In genomic region chr8:61224380-61225092, GRCm38 (mm10) we compare ENCODE assay signal across 8 mouse cellular contexts. TPM values are rescaled to one million over a fixed set of nuclear protein-coding genes. Genes with fewer than 3 reads are reported as not detected.
DNase-seq lines count a peak whose midpoint lies in the region; ATAC-seq and TF ChIP-seq lines count a peak whose summit lies in the region.

No protein-coding gene starts in this region.

- H3K36me3 ChIP-seq in embryonic facial prominence, embryonic 10.5 days (replicated peaks): peaks cover 17% of the 10 kb centered on the region
- no peaks in the 10 kb centered on the region for H3K36me3 ChIP-seq in heart, embryonic 14.5 days (ENCODE audit: control insufficient read depth, insufficient read depth, low read length)
- no peaks in the 10 kb centered on the region for H3K36me3 ChIP-seq in kidney, postnatal 0 days (ENCODE audit: insufficient read depth, low read length)
- H3K36me3 ChIP-seq in neural tube, embryonic 12.5 days: peaks cover under 1% of the 10 kb centered on the region; the same call in 1 of the 2 replicates

- peak overlapping the region; percentile 79 for H3K9ac ChIP-seq in heart, embryonic 14.5 days (ENCODE audit: low read length)
- peak overlapping the region; percentile 89 for H3K9ac ChIP-seq in kidney, postnatal 0 days (ENCODE audit: low read depth, low read length)
- H3K9ac ChIP-seq in neural tube, embryonic 12.5 days: peak overlapping the region; percentile 87

- no peaks in the 10 kb centered on the region for H3K9me3 ChIP-seq in embryonic facial prominence, embryonic 10.5 days
- no peaks in the 10 kb centered on the region for H3K9me3 ChIP-seq in heart, embryonic 14.5 days (ENCODE audit: control insufficient read depth, low read length)
- no peaks in the 10 kb centered on the region for H3K9me3 ChIP-seq in kidney, postnatal 0 days (replicated peaks; ENCODE audit: low read length)
- H3K9me3 ChIP-seq in neural tube, embryonic 12.5 days: no peaks in the 10 kb centered on the region

- TF ChIP-seq CTCF in kidney, postnatal 0 days (IDR thresholded peaks at IDR 0.05; ENCODE audit: low read depth): no peak; the same call in 1 of the 2 replicates

- peak; percentile 54 for DNase-seq in CD4-positive helper T cell, adult 2 months (ENCODE audit: low read depth, low spot score)
- peak; percentile 37 to 54 for DNase-seq in adrenal gland, adult 18-20 months (ENCODE audit: low spot score in 2 of 2)
- DNase-seq in embryonic facial prominence, embryonic 10.5 days (ENCODE audit: low spot score): peak; percentile 55
- peak; percentile 72 for DNase-seq in kidney, postnatal 0 days (ENCODE audit: low spot score)
- peak; percentile 44 to 46 for DNase-seq in lung, adult 18-20 months
- peak; percentile 44 to 46 for DNase-seq in thymus, adult 18-20 months

- H3K4me2 ChIP-seq in heart, embryonic 14.5 days (ENCODE audit: low read length): peak overlapping the region; percentile 84
- peak overlapping the region; percentile 83 for H3K4me2 ChIP-seq in kidney, postnatal 0 days (ENCODE audit: low read length)
- peak overlapping the region; percentile 85 for H3K4me2 ChIP-seq in neural tube, embryonic 12.5 days (replicated peaks)

- H3K27me3 ChIP-seq in embryonic facial prominence, embryonic 10.5 days (replicated peaks; ENCODE audit: low read depth, poor library complexity, severe bottlenecking): no peaks in the 10 kb centered on the region
- H3K27me3 ChIP-seq in heart, embryonic 14.5 days (ENCODE audit: control insufficient read depth, insufficient read depth, low read length): peaks cover 9% of the 10 kb centered on the region
- no peaks in the 10 kb centered on the region for H3K27me3 ChIP-seq in kidney, postnatal 0 days (ENCODE audit: insufficient read depth, low read length)
- no peaks in the 10 kb centered on the region for H3K27me3 ChIP-seq in neural tube, embryonic 12.5 days (replicated peaks)

- peak overlapping the region; percentile 90 for H3K4me3 ChIP-seq in embryonic facial prominence, embryonic 10.5 days
- peak overlapping the region; percentile 64 to 97 for H3K4me3 ChIP-seq in heart, embryonic 14.5 days (ENCODE audit: control insufficient read depth in 1 of 2, insufficient read depth in 1 of 2, low read depth in 1 of 2, low read length in 2 of 2)
- H3K4me3 ChIP-seq in kidney, postnatal 0 days (replicated peaks; ENCODE audit: low read depth, low read length): peak overlapping the region; percentile 83
- peak overlapping the region; percentile 81 for H3K4me3 ChIP-seq in neural tube, embryonic 12.5 days

- H3K4me1 ChIP-seq in embryonic facial prominence, embryonic 10.5 days: peaks cover 58% of the 10 kb centered on the region
- H3K4me1 ChIP-seq in heart, embryonic 14.5 days (ENCODE audit: control insufficient read depth in 2 of 2, insufficient read depth in 2 of 2, low read length in 2 of 2): peaks cover 9 to 20% of the 10 kb centered on the region in 2 experiments; a peak in 3 of 4 replicates
- H3K4me1 ChIP-seq in kidney, postnatal 0 days (replicated peaks; ENCODE audit: insufficient read depth, low read length): peaks cover 16% of the 10 kb centered on the region
- H3K4me1 ChIP-seq in neural tube, embryonic 12.5 days: peaks cover 29% of the 10 kb centered on the region

- WGBS in embryonic facial prominence, embryonic 10.5 days: under 1% methylated on average over 41 of the region's 41 CpGs
- WGBS in heart, embryonic 14.5 days: under 1% methylated on average over 31 of the region's 41 CpGs
- 0% methylated on average over 39 of the region's 41 CpGs for WGBS in kidney, postnatal 0 days
- WGBS in neural tube, embryonic 12.5 days: under 1% methylated on average over 41 of the region's 41 CpGs

- peak overlapping the region; percentile 96 for H3K27ac ChIP-seq in embryonic facial prominence, embryonic 10.5 days (replicated peaks)
- peak overlapping the region; percentile 20 to 63 for H3K27ac ChIP-seq in heart, embryonic 14.5 days (replicated peaks in 1 of 2; ENCODE audit: control insufficient read depth in 1 of 2, insufficient read depth in 1 of 2, low read depth in 2 of 2, low read length in 2 of 2)
- peak overlapping the region; percentile 85 for H3K27ac ChIP-seq in kidney, postnatal 0 days
- peak overlapping the region; percentile 80; the same call in 1 of the 2 replicates for H3K27ac ChIP-seq in neural tube, embryonic 12.5 days

- ATAC-seq in heart, embryonic 14.5 days (ENCODE audit: insufficient number of reproducible peaks, insufficient read depth, low FRiP score, low read depth): peak; percentile 67
- peak; percentile 59 for ATAC-seq in kidney, postnatal 0 days (replicated peaks; ENCODE audit: low FRiP score, low read depth)
- ATAC-seq in neural tube, embryonic 12.5 days (ENCODE audit: low FRiP score, low read depth): peak; percentile 76

RNA-seq across cellular contexts. Expression of gene Sh3rf1, which starts 0.9 kb away (rescaled TPM):
- 1 to 10 TPM; 5.3 to 9.9 TPM for total RNA-seq in adrenal gland, adult 18-20 months (2021)
- 17.0 and 17.4 TPM in 2 replicates for polyA plus RNA-seq in embryonic facial prominence, embryonic 10.5 days (2016; fragmentation: Nextera tagmentation; extraction: Ambion mirVana)
- polyA plus RNA-seq in heart, embryonic 14.5 days (2014; fragmentation: Nextera tagmentation; extraction: Ambion mirVana): 4.2 and 4.9 TPM in 2 replicates
- polyA plus RNA-seq in kidney, postnatal 0 days (2015; fragmentation: Nextera tagmentation; extraction: Ambion mirVana): 18.1 and 21.8 TPM in 2 replicates
- 25.2 and 26.2 TPM in 2 replicates for polyA plus RNA-seq in neural tube, embryonic 12.5 days (2016; fragmentation: Nextera tagmentation; extraction: Ambion mirVana)

Comparison
In these comparisons a context has a peak if more than half of its experiments do, and no peak if none do; other contexts are left out.
1. Peak in every context shown above with its lines: DNase-seq, ATAC-seq, H3K4me3 ChIP-seq and H3K27ac ChIP-seq.
2. H3K27ac ChIP-seq: peak in every context shown above with its lines; median percentile 96 in embryonic facial prominence, embryonic 10.5 days; 85 in kidney, postnatal 0 days; 80 in neural tube, embryonic 12.5 days; 42 in heart, embryonic 14.5 days.